ENCODE assay signal across 8 mouse cellular contexts in the genomic region with DNA sequence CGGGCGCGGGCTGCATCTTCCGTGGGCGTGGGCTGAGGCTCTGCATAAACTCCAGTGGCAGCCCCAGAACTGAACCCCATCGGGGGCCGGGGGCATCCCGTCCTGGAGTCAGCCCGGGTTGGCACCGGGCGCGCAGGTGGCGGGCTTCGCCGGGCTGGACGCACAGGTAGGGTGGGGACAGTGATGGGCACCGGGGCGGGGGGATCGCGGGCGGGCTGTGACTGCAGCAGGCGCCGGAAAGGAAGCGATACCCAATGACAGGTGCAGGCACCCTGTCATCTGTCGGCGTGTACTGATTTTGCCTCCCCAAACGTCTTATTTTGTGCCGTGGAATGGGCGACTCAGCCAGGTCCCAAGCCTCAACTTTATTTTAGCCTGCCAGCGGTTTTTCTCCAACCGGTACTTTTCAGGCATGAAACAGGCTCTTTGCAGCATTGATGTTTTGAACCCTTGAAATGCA. TPM values are rescaled to one million over a fixed set of nuclear protein-coding genes. Genes with fewer than 3 reads are reported as not detected.
A peak's percentile ranks its signal among the peaks of the same experiment; 100 is the strongest.
DNase-seq lines count a peak whose midpoint lies in the region; ATAC-seq and TF ChIP-seq lines count a peak whose summit lies in the region.
"Had no signal": no experiment of that assay in that cellular context is flagged by ENCODE, and none has a peak within 500 bp of the region (broad histone marks: within the 10 kb centered on the region; RNA-seq: fewer than 3 reads in every experiment).

No protein-coding gene starts in this region.

- no peak for DNase-seq in lung, postnatal 25 days (ENCODE audit: low spot score)
- no peak for DNase-seq in limb, embryonic 11.5 days (ENCODE audit: low spot score)
- DNase-seq in right cerebral cortex, adult 2 months (ENCODE audit: low spot score in 2 of 2): no peak
- no peak for DNase-seq in left cerebral cortex, postnatal 14 days (ENCODE audit: low spot score in 2 of 2)

- ATAC-seq in lung, embryonic 16.5 days (ENCODE audit: low read depth): no peak
- ATAC-seq in limb, embryonic 11.5 days (ENCODE audit: insufficient number of reproducible peaks, low FRiP score, low TSS enrichment, low read depth): peak; percentile 41
- peak; percentile 33; the same call in 1 of the 2 replicates for ATAC-seq in stomach, embryonic 14.5 days (ENCODE audit: insufficient number of reproducible peaks, insufficient read depth, low FRiP score, low read depth)

- peak overlapping the region; percentile 99 for H3K27ac ChIP-seq in lung, embryonic 16.5 days (ENCODE audit: low read length)
- no peak overlapping the region for H3K27ac ChIP-seq in embryonic fibroblast, embryonic 13.5 days (ENCODE audit: insufficient read depth, low read length)
- peak overlapping the region; percentile 99 for H3K27ac ChIP-seq in limb, embryonic 11.5 days (replicated peaks; ENCODE audit: low read depth, low read length)
- H3K27ac ChIP-seq in stomach, embryonic 14.5 days (ENCODE audit: low read length): peak overlapping the region; percentile 99; the same call in 1 of the 2 replicates

- peak overlapping the region; percentile 77 for H3K4me2 ChIP-seq in lung, embryonic 16.5 days (ENCODE audit: low read depth, low read length)
- peak overlapping the region; percentile 93 for H3K4me2 ChIP-seq in limb, embryonic 11.5 days (ENCODE audit: low read depth, severe bottlenecking)
- H3K4me2 ChIP-seq in stomach, embryonic 14.5 days (replicated peaks; ENCODE audit: low read depth, low read length): peak overlapping the region; percentile 73

- peak overlapping the region; percentile 94 for H3K9ac ChIP-seq in lung, embryonic 16.5 days (ENCODE audit: low read length)
- peak overlapping the region; percentile 95 for H3K9ac ChIP-seq in limb, embryonic 11.5 days (ENCODE audit: low read length)
- H3K9ac ChIP-seq in stomach, embryonic 14.5 days (replicated peaks; ENCODE audit: low read depth, low read length): peak overlapping the region; percentile 87

- 0 out of 2 replicates have a peak, but pooled peaks cover 5% of the 10 kb centered on the region for H3K4me1 ChIP-seq in lung, embryonic 16.5 days (replicated peaks; ENCODE audit: control insufficient read depth, insufficient read depth, low read length)
- H3K4me1 ChIP-seq in embryonic fibroblast, embryonic 13.5 days (ENCODE audit: control insufficient read depth, insufficient read depth, low read length): no peaks in the 10 kb centered on the region; the same call in none of the 2 replicates
- peaks cover 7% of the 10 kb centered on the region for H3K4me1 ChIP-seq in limb, embryonic 11.5 days (ENCODE audit: control insufficient read depth, insufficient read depth, low read length)
- H3K4me1 ChIP-seq in stomach, embryonic 14.5 days (ENCODE audit: control insufficient read depth, insufficient read depth, low read length): peaks cover 7% of the 10 kb centered on the region; the same call in 1 of the 2 replicates

- no peak for TF ChIP-seq CTCF in embryonic fibroblast, embryonic 13.5 days (IDR thresholded peaks at IDR 0.05; ENCODE audit: borderline replicate concordance, insufficient read depth, low read length)

- no peaks in the 10 kb centered on the region; the same call in 1 of the 2 replicates for H3K9me3 ChIP-seq in lung, embryonic 16.5 days (ENCODE audit: control insufficient read depth, low read length)
- no peaks in the 10 kb centered on the region for H3K9me3 ChIP-seq in limb, embryonic 11.5 days (ENCODE audit: control insufficient read depth, low read length)
- H3K9me3 ChIP-seq in stomach, embryonic 14.5 days (ENCODE audit: control insufficient read depth, low read depth, low read length): no peaks in the 10 kb centered on the region

- intact Hi-C loops in left cerebral cortex, postnatal 14 days (cut with DNase I): no loop called here

- WGBS in lung, embryonic 16.5 days: 2% methylated on average over 30 of the region's 31 CpGs
- 1% methylated on average over 30 of the region's 31 CpGs for WGBS in limb, embryonic 11.5 days
- WGBS in stomach, embryonic 14.5 days: 2% methylated on average over 31 of the region's 31 CpGs

- TF ChIP-seq POLR2A in embryonic fibroblast, embryonic 13.5 days (IDR thresholded peaks at IDR 0.05; ENCODE audit: low read depth, low read length): no peak; the same call in 1 of the 2 replicates

- H3K4me3 ChIP-seq in lung, embryonic 16.5 days (ENCODE audit: low read length): peak overlapping the region; percentile 85
- peak overlapping the region; percentile 79 for H3K4me3 ChIP-seq in embryonic fibroblast, embryonic 13.5 days (ENCODE audit: insufficient read depth, low read length)
- H3K4me3 ChIP-seq in limb, embryonic 11.5 days (ENCODE audit: low read depth, low read length): peak overlapping the region; percentile 92
- H3K4me3 ChIP-seq in stomach, embryonic 14.5 days (ENCODE audit: low read depth, low read length): peak overlapping the region; percentile 95

- H3K36me3 ChIP-seq in lung, embryonic 16.5 days (ENCODE audit: control insufficient read depth, insufficient read depth, low read length): 0 out of 2 replicates have a peak, but pooled peaks cover 3% of the 10 kb centered on the region
- H3K36me3 ChIP-seq in limb, embryonic 11.5 days (ENCODE audit: control insufficient read depth, insufficient read depth, low read length): no peaks in the 10 kb centered on the region
- H3K36me3 ChIP-seq in stomach, embryonic 14.5 days (ENCODE audit: control insufficient read depth, insufficient read depth, low read length): peaks cover 2% of the 10 kb centered on the region

- no peaks in the 10 kb centered on the region for H3K27me3 ChIP-seq in lung, embryonic 16.5 days (ENCODE audit: control insufficient read depth, insufficient read depth, low read depth, low read length)
- no peaks in the 10 kb centered on the region for H3K27me3 ChIP-seq in limb, embryonic 11.5 days (ENCODE audit: control insufficient read depth, insufficient read depth, low read length)
- H3K27me3 ChIP-seq in stomach, embryonic 14.5 days (ENCODE audit: control insufficient read depth, insufficient read depth, low read length): no peaks in the 10 kb centered on the region

RNA-seq across cellular contexts. Expression of gene Slc35e2, which starts 0.8 kb away (rescaled TPM):
- 5.9 and 6.5 TPM in 2 replicates for polyA plus RNA-seq in lung, embryonic 16.5 days (2015; fragmentation: Nextera tagmentation; extraction: Ambion mirVana)
- polyA plus RNA-seq in embryonic fibroblast, embryonic 13.5 days (2011; ENCODE audit: insufficient read length, low read depth, missing spikeins): 11.7 and 13.5 TPM in 2 replicates
- 16.1 and 16.4 TPM in 2 replicates for polyA plus RNA-seq in limb, embryonic 11.5 days (2014; fragmentation: Nextera tagmentation; extraction: Ambion mirVana)
- polyA plus RNA-seq in stomach, embryonic 14.5 days (2014; fragmentation: Nextera tagmentation; extraction: Ambion mirVana): 10.4 TPM in 2 replicates
- 10 to 100 TPM; 48.8 to 53.1 TPM for total RNA-seq in left cerebral cortex, postnatal 14 days (2021)

RNA-seq across cellular contexts. Expression of gene Cdk11b, which starts 22.6 kb away (rescaled TPM):
- polyA plus RNA-seq in lung, embryonic 16.5 days (2015; fragmentation: Nextera tagmentation; extraction: Ambion mirVana): 51.8 and 54.6 TPM in 2 replicates
- 75.2 and 77.0 TPM in 2 replicates for polyA plus RNA-seq in embryonic fibroblast, embryonic 13.5 days (2011; ENCODE audit: insufficient read length, low read depth, missing spikeins)
- 69.4 and 79.9 TPM in 2 replicates for polyA plus RNA-seq in limb, embryonic 11.5 days (2014; fragmentation: Nextera tagmentation; extraction: Ambion mirVana)
- 57.0 and 57.3 TPM in 2 replicates for polyA plus RNA-seq in stomach, embryonic 14.5 days (2014; fragmentation: Nextera tagmentation; extraction: Ambion mirVana)
- 10 to 100 TPM; 45.4 to 47.0 TPM for total RNA-seq in left cerebral cortex, postnatal 14 days (2021)

RNA-seq across cellular contexts. Expression of gene Nadk, which starts 39.8 kb away (rescaled TPM):
- polyA plus RNA-seq in lung, embryonic 16.5 days (2015; fragmentation: Nextera tagmentation; extraction: Ambion mirVana): 71.9 and 76.3 TPM in 2 replicates
- 116 and 130 TPM in 2 replicates for polyA plus RNA-seq in embryonic fibroblast, embryonic 13.5 days (2011; ENCODE audit: insufficient read length, low read depth, missing spikeins)
- 99.1 and 105 TPM in 2 replicates for polyA plus RNA-seq in limb, embryonic 11.5 days (2014; fragmentation: Nextera tagmentation; extraction: Ambion mirVana)
- polyA plus RNA-seq in stomach, embryonic 14.5 days (2014; fragmentation: Nextera tagmentation; extraction: Ambion mirVana): 78.4 and 83.8 TPM in 2 replicates
- total RNA-seq in left cerebral cortex, postnatal 14 days (2021): 10 to 100 TPM; 62.2 to 62.5 TPM

RNA-seq across cellular contexts. Expression of gene Gm10563, which starts 43.2 kb away (rescaled TPM):
- not detected in 2 replicates for polyA plus RNA-seq in lung, embryonic 16.5 days (2015; fragmentation: Nextera tagmentation; extraction: Ambion mirVana)
- polyA plus RNA-seq in embryonic fibroblast, embryonic 13.5 days (2011; ENCODE audit: insufficient read length, low read depth, missing spikeins): not detected in 2 replicates
- not detected in 2 replicates for polyA plus RNA-seq in limb, embryonic 11.5 days (2014; fragmentation: Nextera tagmentation; extraction: Ambion mirVana)
- polyA plus RNA-seq in stomach, embryonic 14.5 days (2014; fragmentation: Nextera tagmentation; extraction: Ambion mirVana): not detected in 2 replicates
- total RNA-seq in left cerebral cortex, postnatal 14 days (2021): not detected
- total RNA-seq: common myeloid progenitor, adult 5-6 weeks had no signal

RNA-seq across cellular contexts. Expression of gene Mmp23, which starts 51.2 kb away (rescaled TPM):
- 43.3 and 47.2 TPM in 2 replicates for polyA plus RNA-seq in lung, embryonic 16.5 days (2015; fragmentation: Nextera tagmentation; extraction: Ambion mirVana)
- 80.7 and 93.1 TPM in 2 replicates for polyA plus RNA-seq in embryonic fibroblast, embryonic 13.5 days (2011; ENCODE audit: insufficient read length, low read depth, missing spikeins)
- polyA plus RNA-seq in limb, embryonic 11.5 days (2014; fragmentation: Nextera tagmentation; extraction: Ambion mirVana): 11.3 and 12.2 TPM in 2 replicates
- 25.0 and 26.3 TPM in 2 replicates for polyA plus RNA-seq in stomach, embryonic 14.5 days (2014; fragmentation: Nextera tagmentation; extraction: Ambion mirVana)
- 1 to 10 TPM; 1.2 to 2.4 TPM for total RNA-seq in left cerebral cortex, postnatal 14 days (2021)
